Mouse (Mus musculus): ENCODE data around the gene Gprc5c.

Gene Gprc5c

GRCm38 (mm10) chr11:114833166-114833565, 17.8 kb upstream of the Gprc5c start:
- no peak for DNase-seq (ENCODE audit: extremely low spot score)

- DNase-seq (ENCODE audit: extremely low spot score): peak; percentile 53
Measured at GRCm38 (mm10) chr11:114843818-114844463, 7.0 kb upstream of the Gprc5c start.

GRCm38 (mm10) chr11:114844464-114845220, 6.3 kb upstream of the Gprc5c start:
- DNase-seq (ENCODE audit: extremely low spot score): no peak

- no peak for DNase-seq (ENCODE audit: extremely low spot score)
Measured at GRCm38 (mm10) chr11:114846336-114846735, 4.6 kb upstream of the Gprc5c start.

GRCm38 (mm10) chr11:114847008-114847407, 3.9 kb upstream of the Gprc5c start:
- no peak for DNase-seq (ENCODE audit: extremely low spot score)

DNA sequence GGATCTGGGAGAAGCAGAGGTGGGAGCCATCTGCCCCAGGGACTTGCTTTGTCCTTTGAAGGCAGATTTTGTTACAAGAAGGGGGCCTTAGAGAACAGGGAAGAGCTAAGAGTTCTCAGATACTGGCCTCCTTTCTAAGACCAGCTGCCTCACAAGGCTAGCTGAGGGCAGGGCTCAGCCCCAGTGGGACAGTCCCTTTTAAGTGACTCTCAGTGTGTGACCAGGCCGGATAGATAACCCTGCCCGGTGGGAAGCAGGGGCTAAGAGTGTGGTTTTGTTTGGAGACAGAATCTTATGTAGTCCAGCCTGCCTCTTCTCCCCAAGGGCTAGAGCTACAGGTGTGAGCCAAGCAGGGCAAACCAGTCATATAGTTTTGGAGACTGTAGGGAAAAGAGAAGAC, 1.4 kb upstream of the Gprc5c start:
- no peak for DNase-seq (ENCODE audit: extremely low spot score)

GRCm38 (mm10) chr11:114850066-114850451, 893 bp upstream of the Gprc5c start:
- DNase-seq (ENCODE audit: extremely low spot score): peak; percentile 32

GRCm38 (mm10) chr11:114851269-114851607, 286 bp downstream of the Gprc5c start:
- no peak for DNase-seq (ENCODE audit: extremely low spot score)

GRCm38 (mm10) chr11:114851608-114852310, 807 bp downstream of the Gprc5c start:
- DNase-seq (ENCODE audit: extremely low spot score): peak; percentile 81

DNA sequence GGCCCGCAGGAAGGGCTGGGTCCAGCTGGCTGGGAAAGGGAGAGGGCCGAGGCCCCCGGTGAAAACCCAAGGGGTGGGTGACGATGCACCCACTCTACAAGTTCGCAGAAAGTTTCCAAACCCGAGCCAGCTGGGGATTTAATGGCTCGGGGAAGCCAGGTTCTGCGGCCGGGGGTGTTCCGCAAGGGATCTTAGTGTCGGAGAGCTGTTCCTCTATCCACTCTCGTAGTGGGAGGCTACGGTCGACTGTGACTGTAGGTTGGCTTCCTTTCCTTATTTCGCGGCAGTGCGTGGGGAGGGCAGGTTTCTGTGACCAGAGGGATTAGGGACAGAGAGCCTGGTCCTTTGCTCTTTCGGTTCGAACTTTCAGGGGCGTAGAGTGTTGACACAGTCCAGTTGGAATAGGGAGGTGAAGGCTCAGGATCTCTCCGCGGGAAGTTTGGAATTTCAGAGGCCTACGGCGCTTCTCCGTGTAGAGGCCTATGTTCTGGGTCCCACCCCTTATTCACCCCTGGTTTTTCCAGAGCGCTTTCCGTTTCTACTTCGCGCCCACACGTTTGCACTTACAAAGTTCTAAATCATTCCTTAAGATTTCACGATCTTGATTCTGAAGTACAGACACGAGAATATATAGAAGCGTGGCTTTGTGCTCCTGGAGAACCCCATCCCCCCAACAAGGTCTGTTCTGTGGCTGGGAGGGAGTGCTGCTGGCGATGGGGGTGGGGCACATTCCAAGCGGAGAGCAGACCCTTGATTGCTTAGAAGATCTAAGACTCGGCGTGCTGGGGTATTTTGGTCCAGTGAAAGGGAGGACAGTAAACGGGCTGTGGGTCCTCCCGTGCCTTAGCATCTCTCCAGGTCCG, 1.6 kb downstream of the Gprc5c start:
- peak; percentile 76 for DNase-seq (ENCODE audit: extremely low spot score)

- DNase-seq (ENCODE audit: extremely low spot score): no peak
Measured at GRCm38 (mm10) chr11:114853174-114853838, 2.4 kb downstream of the Gprc5c start.

DNA sequence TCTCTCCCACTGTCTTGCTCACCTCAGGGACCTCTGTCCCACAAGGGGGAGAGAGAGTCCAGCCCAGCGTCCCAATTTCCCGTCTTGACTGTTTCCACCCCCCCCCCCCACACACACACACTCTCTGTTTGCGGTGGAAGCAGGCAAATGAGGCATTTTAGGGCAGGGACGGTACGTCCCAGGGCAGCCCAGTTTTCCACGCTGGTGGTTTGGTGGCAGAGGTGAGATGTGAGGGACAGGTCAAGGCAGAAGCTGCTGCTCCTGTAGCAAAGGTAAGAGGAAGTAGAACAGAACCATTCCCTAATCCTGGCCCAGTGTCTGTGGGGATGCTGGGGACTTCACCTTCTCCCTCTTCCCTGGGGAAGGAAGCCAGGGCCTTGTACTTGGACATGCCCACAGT, 3.6 kb downstream of the Gprc5c start:
- no peak for DNase-seq (ENCODE audit: extremely low spot score)

DNA sequence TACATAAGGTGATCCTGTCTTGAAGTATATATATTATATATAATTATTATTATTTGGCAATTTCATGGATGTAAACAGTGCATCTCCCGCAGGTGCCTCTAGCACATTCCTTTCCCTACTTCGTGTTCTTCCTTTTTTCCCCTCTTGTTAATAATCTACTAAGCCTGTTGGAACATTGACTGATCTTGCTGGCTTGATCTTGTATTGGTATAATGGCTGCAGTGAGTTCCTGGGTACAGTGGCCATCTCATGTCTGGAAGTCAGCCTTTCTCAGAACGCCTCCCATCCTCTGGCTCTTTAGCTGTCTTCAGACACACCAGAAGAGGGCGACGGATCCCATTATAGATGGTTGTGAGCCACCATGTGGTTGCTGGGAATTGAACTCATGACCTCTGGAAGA, 5.2 kb downstream of the Gprc5c start:
- DNase-seq (ENCODE audit: extremely low spot score): no peak

- DNase-seq (ENCODE audit: extremely low spot score): no peak
Measured at GRCm38 (mm10) chr11:114858641-114859040, 7.7 kb downstream of the Gprc5c start.

- no peak for DNase-seq (ENCODE audit: extremely low spot score)
Measured at GRCm38 (mm10) chr11:114861057-114861456, 10.1 kb downstream of the Gprc5c start.

GRCm38 (mm10) chr11:114862687-114863086, 11.7 kb downstream of the Gprc5c start:
- DNase-seq (ENCODE audit: extremely low spot score): no peak

- no peak for DNase-seq (ENCODE audit: extremely low spot score)
Measured at GRCm38 (mm10) chr11:114863918-114864420, 13.0 kb downstream of the Gprc5c start.

- DNase-seq (ENCODE audit: extremely low spot score): no peak
Measured at GRCm38 (mm10) chr11:114865999-114866398, 15.0 kb downstream of the Gprc5c start.

DNA sequence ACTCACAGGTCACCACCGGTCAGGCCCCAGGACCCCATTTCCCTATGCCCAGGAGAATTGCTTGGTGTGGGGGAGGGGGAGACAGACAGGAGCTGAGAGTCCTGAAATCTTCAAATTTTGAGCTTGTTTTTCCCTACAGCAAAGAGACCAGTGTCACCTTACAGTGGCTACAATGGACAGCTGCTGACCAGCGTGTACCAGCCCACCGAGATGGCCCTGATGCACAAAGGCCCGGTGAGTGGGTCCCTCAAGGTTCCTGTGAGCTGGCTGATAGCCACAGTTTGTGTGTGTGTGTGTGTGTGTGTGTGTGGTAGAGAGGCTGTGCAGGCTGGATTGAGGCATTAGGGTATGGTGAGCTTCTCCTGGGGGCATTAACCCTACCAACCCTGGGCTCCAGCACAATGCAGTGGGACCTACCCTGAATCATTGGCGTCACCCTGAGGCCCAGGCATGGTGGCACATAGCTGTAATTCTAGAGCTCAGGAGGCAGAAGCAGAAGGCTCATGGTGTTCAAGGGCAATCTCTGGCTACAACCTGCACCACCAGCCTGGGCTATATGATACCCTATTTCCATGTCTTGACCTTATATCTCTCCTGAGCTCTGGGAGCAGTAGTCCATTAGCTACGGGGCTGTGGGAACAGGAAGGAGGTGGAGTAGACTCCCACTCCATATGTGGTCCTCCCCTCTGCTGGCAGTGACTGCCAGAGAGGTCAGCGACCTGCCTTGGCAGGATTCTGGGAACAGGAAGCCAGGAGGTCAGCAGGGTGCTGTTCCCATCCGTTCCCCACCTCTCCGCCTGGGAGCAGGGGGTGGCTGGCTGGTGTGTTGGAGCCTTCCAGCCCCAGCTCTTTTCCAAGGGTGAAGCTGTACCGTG, 15.8 kb downstream of the Gprc5c start:
- DNase-seq (ENCODE audit: extremely low spot score): no peak

Data from embryo, embryonic 9.5 days (tissue).